Mouse (Mus musculus): ENCODE measurements at regions not wholly inside any gene's neighbourhood (a gene's known extent, or its start where the extent isn't known, plus 50 kb on each side); places are given as distances from the start of the nearest gene placed in this dataset.

DNA sequence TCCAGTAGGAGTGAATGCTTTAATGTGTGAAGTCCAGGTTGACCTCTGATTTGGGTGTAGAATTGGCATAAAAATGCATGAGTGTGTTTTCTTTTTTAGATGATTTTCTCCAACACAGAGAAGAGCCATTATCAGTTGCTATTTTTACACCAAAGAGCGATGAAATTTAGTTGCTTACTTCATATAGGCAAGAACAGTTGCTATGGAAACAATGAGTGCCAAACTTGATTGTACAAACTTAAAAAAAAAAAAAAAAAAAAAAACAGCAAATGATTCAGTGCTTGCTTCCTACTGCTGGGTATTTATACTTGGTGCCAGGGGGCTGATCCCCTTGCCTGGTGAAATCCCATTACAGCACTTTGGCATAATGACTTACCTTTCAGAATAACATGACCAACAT, 268.0 kb downstream of the Sec23a start:
- no peak for DNase-seq (ENCODE audit: low spot score in 2 of 2)

DNA sequence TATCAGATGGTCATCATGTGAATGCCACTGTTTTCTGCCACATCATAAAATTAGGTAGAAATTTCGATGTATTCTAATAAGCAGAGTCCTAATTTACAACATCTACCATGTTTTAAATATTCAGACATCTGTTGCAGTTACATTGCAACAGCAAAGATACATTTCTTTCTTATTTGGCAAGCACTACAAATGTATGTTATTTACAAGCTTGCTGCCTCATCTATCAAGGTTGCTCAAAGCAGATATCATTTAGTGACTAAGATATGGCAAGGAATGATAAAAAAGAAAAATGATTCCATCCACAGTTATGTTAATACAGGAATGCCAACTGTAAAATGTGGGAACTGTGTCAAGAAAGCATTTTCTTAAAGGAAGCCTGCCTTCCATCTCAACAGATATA, 283.7 kb downstream of the Sec23a start:
- no peak for DNase-seq (ENCODE audit: low spot score in 2 of 2)

DNA sequence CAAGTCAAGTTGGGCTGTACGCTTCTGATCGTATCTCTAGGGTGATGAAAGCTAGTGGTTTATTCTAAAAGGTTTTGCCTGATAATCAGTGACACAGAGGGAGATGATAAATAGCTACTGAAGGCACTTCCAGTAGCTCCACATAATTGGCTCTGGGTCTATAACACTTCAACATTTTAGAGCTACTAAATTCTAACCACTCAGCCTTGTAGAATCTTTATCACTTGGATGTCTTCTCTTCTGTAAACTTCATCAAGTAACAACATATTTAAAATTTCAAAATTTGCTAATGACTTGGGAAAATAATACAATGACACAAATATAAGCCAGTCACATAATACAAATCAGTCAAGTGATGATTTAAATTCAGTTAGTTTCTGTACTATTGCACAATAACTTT, 284.3 kb downstream of the Sec23a start:
- DNase-seq (ENCODE audit: low spot score in 2 of 2): no peak

DNA sequence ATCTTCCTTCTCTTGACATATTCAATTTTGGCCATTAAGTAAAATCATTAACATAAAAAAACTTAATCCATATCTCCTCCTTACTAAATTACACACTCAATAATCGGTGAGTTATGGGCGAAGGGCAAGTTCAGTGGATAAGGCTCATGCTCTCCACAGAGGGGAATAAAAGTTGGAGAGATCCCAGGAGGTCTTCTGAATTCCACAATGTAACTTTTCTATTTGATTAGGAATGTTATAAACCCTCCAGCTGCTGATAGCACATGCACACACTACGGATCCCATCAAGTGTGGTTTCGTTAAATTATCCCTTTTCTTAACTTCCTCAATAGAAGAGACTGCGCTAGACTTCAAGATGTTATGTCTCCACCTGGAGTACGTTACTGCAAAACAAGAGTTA, 293.9 kb downstream of the Sec23a start:
- DNase-seq (ENCODE audit: low spot score in 2 of 2): no peak

DNA sequence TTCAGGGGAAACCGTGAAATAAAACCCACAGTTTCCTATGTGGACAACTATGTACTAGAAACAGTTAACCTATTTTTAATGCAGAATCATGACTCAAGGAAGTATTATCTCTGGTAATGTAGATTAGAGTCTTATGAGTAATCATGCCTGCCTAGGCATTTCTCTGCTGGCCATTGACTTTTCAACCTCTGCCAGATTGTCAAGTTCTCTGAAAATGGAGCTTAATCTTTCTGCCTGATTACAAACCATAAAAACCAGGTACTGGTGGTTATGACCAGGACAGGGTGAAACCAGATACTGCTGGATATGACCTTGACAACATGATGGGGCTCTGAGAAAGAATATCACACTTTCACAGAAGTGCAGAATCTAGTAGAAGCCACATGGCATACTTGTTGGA, 297.6 kb downstream of the Sec23a start:
- DNase-seq (ENCODE audit: low spot score in 2 of 2): no peak

DNA sequence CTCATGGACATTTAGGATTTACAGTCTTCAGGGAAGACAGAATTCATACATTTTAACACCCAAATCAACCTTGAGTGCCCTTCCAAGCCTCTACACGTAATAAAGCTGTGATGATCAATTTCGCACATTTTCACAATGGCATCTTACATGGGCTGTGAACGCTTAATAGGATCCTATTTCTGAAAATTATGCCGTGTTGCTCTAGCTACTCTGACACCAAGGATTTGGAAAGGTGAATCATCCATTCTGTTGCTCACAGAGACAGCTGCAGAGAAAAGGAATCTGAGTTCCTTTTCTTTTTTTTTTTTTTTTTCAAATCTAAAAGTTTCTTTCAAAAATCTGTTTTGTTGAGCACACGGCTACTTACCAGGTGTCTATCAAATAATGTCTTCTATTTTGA, 316.1 kb downstream of the Sec23a start:
- no peak for DNase-seq (ENCODE audit: low spot score in 2 of 2)

DNA sequence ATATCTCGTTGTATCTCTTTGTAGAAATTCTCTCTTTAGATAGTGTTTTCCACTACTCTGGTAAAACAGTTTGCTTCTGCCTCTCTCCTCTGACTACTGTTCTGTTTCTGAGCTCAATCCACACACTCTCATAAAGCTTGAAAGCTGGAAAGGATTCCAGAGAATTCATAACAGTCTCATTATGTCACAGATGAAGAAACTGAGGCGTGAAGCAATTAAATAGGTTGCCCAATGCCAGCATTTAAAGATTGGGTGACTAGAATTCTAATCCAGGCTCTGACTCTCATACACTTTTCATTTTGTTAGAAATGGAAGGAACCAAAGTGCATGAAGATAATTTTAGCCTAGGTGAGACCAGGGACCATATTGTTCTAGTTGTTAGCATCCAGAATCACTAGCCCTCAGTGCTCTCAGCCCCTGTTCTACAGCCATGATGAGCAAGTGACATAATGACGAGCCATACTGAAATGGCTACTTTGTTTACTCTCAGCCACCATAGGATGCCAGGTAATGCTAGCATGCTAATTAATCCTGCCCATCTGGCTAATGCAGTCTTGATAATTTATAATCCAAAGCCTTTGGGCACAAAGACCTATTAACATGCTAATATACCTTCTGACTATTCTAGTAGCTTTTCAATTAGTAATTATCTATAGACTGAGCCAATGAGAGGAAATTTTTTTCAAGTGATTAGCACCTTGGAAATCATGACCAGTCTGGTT, 341.7 kb downstream of the Sec23a start:
- no peak for DNase-seq (ENCODE audit: low spot score in 2 of 2)

DNA sequence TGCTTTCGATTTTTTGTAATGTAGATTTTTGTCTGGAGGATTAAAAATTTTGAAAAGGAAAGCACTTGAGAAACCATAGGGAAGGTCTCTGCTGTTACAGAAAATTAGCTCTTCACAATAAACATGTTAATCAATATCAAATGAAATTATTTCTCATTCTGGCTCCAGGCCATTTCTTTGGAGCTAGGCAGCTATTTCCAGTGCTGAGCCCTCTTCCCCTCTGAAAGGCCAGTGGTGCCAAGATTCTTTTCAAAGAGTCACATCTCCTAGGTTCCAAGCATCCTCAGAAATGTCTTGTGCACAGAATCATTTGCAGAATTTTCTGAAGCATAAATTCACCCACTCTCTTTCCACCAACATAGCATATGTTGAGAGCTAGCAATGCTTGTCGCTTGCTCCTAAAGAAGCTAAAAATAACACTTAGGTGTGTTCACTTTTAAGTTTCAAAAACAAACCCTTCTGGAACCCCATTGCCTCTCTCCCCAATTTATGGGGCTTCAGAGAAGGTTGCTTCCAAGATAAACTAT, 357.2 kb downstream of the Sec23a start:
- DNase-seq (ENCODE audit: low spot score in 2 of 2): no peak

DNA sequence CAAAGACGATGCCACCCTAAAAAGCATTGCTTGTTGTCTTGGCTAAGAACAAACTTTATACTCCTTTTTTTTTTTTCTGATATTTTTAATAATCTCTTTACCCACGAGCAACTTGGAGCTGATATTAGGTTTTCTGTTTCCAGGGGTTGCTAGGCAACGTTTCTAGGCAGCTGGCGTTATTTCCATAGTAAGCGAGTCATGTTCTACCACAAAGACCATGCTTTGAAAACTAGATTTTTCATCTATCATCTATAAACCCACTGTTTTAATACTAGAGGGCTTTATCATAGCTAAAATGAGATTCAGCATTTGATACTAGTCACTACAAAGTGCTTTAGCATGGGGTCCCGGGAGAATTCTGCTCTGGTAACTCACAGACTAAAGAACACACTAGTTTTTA, 358.1 kb downstream of the Sec23a start:
- no peak for DNase-seq (ENCODE audit: low spot score in 2 of 2)

DNA sequence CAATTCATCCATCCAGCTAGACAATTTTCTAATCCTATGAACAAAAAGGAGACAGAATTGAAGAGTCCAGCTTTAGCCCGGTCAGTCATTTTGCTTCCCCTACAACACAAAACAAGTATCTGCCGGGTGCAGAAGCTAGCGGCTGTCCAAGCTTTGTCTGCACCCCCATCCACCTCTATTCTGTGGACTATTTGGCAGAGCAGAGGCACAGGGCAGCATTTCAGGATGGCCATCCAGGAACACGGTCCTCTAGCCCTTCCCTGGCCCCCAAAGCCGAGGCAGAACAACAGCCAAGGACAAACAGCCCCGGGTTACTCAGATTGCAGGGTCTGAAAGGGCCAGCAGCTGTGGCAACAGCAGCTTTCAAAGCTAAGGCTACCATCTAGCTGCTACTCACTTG, 358.6 kb downstream of the Sec23a start:
- DNase-seq (ENCODE audit: low spot score in 2 of 2): no peak

DNA sequence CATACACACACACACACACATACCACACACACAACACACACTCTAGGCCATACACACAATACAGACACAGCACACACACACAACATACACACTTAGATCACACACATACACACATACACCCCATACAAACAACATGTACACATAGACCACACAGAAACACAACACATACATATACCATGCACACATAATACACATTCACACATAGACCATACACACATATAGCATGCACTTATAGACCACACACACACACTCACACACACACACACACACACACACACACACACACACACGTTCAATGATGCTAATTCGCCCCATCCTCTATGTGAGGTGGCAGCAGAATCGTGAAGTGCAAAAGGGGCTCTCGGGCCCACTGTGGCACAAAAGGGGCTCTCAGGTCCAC, 359.1 kb downstream of the Sec23a start:
- DNase-seq (ENCODE audit: low spot score in 2 of 2): no peak

DNA sequence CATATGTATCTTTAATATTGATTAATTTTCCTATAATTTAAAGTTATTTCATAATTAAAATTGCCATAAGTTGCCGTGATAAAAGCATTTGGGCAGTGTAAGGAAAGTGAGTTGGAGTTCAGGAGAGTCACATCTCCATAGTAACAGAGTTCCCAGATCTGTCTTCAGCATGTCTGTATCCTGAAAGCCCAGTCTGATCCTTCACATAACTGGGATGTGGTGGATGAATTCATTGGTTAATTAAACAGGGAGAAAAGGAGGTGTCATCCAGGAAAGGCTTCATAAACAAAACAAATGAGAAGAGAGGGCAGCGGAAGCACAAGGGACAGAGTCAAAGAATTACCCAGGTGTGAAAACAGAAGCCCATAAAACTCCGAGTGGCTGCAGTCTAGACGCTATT, 363.5 kb downstream of the Sec23a start:
- no peak for DNase-seq (ENCODE audit: low spot score in 2 of 2)

DNA sequence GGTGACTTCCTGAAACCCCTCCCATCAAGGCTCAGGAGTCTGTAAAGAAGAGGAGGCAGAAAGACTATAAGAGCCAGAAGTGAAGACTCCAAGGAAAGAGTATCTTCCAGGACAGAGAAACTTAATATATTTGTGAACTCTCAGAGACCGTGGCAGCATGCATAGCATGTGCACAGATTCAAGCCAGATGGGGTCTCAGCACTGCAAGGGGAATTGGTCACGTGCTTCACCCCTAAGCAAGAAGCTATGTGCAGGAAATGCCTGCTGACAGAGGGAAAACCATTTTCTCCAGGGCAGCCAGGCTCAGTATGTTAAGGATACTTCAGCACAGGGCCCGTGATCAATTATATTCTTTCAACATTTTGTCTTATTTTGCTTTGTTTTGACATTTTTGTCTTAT, 368.0 kb downstream of the Sec23a start:
- no peak for DNase-seq (ENCODE audit: low spot score in 2 of 2)

DNA sequence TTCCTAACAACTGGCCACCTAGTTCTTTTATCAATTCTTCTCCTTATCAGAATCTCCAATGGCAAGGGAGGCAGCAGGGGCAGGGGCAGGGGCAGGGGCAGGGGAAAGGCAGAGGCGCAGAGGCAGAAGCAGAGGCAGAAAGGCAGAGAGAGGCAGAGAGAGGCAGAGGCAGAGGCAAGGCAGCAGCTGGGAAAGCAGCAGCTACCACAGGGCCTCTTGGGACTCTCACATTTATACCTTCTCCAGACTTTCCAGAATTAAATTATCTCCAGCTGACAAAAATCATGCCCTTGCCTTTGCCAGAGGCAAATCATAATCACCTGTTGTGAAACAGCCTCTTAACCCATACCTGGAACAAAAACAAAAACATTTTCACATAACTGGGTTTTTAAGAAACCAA, 370.4 kb upstream of the Clec14a start:
- no peak for DNase-seq (ENCODE audit: low spot score in 2 of 2)

DNA sequence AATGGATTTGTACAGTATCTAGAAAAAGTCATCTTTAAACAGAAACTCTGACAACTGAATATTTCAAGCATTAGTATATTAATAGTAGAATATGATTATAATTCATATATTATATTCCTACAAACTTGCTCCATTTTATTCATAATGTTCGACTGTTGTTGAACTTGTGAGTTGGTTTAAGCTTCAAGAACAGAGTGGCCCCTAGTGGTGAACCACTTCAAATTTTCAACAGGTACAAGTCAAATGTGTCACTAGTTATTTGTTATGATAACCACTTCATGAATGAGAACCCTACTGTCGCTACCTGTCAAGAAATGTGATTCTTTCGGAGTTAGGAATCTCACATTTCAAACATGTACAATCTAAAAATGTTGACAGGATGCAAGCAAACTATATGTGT, 369.2 kb upstream of the Clec14a start:
- no peak for DNase-seq (ENCODE audit: low spot score in 2 of 2)

DNA sequence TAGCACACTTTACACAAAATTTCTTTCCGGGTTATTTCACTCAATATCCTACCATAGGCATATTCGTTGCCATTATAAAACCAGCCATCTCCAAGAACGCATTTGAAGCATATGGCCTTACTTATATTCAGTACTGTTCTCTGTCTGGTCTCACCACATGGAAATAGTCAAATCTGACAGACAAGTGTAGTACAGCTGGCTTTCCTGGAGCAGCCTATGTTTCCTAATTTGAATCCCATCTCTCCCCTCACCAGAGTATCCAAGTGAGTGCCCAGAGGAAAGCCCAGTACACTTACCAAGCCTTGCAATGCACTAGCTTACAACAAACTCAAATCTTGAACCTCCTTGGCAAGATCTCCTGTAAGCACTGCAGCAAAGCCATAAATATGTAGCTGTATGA, 363.4 kb upstream of the Clec14a start:
- DNase-seq (ENCODE audit: low spot score in 2 of 2): no peak

DNA sequence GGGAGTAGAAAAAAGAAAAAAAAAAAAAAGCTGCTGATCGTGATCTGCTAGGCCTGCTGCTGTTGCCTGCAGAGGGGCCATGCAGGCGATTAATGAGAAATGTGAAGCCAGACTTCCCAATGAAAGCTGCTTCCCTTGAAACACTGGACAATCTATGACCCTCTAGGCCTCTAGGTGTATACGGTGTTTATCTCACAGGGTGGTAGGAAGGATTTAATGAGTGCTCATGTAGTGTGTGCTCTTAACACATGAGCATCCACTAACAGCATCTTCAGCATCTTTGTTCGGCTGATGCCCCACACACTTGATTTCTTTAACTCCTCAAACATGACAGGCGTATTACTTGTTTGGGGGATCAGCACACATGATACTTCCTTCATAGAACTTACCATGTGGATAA, 359.7 kb upstream of the Clec14a start:
- no peak for DNase-seq (ENCODE audit: low spot score in 2 of 2)

DNA sequence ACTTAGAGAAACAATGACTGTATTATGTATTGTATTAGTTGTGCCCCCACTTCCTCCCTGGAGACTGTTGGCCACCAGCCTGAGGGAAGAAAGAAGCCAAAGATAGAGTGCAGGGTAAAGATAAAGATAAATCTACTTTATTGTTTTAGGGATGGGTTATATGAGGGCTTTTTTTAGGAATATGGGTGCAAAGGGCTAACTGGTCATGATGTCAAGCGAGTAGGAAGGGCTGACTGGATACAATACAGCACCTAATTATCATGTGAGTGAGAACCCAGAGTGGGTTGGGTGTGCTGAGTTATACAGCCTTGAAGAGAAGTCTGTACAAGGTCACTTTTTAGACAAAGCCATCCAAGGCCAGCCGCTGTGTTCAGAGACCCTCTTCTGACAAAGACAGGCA, 356.1 kb upstream of the Clec14a start:
- no peak for DNase-seq (ENCODE audit: low spot score in 2 of 2)

DNA sequence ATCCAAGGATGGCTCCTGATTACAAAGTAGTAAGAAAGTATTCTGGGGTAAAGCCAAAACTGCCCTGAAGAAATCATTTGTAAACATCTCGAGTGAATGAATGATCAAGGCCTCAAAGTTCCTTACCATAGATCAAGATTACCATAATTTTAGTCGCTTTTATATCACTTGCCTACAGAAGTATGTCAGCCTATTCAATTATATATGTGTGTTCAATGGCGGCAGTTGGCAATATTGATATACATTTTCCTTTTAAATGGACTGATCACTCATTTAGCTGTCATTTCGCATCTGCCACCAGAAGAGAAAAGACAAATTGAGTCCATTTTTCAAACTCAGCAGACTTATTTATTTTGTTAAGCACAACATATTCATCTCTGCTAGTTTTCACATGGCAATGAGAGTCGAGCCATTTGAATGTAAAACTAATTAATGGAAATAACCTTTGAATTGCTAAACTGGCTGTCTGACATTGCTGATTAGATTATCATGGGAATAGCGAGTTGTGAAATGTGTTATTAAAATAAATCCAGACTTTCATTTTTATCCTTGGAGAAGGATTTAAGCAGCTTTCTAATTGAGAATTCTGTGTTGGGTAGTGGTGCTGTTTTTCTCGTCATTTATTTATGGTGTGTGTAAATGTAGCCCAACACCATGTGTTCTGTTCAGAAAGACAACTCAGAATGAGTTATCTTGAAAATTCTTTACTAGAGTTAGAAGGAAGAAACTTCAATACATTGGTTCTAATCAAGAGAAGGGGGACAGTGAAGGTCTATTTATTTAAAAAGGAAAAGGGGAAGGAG, 350.6 kb upstream of the Clec14a start:
- DNase-seq (ENCODE audit: low spot score in 2 of 2): no peak

DNA sequence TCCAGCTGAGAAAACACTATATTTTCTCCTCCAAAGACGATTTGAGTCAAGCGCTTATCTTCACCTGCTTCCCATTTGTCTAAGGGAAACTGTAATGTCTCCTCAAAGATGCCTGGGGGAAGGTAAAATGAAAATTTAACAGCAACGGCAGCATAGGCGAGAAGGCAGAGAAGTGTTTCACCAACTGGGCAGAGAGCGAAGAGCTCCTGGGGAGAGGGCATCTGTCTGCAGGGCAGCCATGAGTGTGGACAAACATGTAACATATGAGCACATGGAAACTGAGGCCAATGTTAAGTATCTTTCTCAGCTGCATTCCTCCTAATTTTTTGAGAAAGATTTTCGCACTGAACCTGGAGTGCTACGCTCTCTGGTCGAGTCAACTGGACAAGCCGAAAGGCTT, 325.7 kb upstream of the Clec14a start:
- DNase-seq (ENCODE audit: low spot score in 2 of 2): no peak

DNA sequence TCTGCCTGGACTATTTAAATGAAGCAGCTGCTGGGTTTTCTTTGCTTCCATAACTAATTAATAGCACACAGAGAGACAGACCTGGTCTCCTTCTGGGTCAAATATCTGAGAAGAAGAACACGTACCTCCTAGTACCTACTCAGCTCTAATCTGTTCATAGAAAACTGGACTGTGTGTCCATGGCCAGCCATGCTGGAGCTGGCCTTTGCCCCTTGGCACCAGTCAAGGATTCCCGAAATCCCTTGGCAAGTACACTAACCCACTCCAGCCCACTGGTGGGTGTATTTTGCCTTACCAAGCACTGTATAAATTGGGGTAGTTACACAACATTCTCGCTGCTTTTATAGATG, 322.4 kb upstream of the Clec14a start:
- DNase-seq (ENCODE audit: low spot score in 2 of 2): no peak

DNA sequence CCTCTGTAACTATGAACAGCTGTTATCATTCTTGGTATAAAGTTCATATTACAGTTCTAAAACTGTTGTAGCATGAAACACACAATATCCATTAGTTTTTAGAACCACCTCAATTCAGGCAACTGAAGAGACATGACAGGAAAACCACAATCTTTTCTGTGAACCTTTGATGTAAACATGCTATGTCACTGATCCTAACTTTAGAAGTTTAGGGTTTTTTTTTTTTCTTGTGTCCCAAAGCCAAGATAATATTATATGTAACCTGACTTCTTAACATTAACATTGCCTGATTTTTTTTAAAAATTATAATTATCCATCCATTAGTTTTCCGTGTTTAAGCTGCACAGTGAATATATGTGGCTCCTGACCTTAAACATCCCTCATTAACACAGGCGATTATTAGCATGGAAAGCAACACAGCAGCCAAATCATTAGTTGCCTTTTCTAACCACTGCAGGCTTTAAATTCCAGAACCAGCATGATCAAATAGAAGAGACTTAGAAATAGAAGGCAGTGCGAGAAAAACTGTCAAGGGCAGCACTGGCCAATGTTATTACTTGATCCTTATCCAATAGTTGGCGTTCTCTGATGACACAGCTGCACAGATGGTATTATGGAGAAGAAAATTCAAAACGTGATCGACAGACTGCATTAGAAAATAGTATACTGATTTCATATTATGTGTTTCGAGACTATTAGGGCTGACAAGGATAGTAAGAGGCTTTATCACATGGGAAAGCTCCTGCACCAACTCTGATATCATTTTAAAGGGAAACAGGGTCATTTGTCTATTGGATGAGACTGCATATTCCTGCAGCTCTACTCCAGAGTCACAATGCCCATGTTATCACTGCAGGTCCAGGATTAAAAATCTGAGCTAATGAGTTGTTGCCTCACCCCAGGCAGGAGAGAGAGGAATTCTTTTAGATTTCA, 321.7 kb upstream of the Clec14a start:
- no peak for DNase-seq (ENCODE audit: low spot score in 2 of 2)
